Mouse (Mus musculus) forebrain, embryonic 11.5 days (tissue): Measurements from ENCODE around the gene Il12a. TPM values are rescaled to one million over a fixed set of nuclear protein-coding genes. Genes with fewer than 3 reads are reported as not detected.
A peak's percentile ranks its signal among the peaks of the same experiment; 100 is the strongest.
"Not testable (repeated sequence)": the region's sequence is repeated elsewhere in the genome, so short reads cannot be mapped to it uniquely, and the experiment has no call there.

ENCODE experiments used
- ATAC-seq: fragments of 200-750 bp; cut with Nextera tagmentation; replicated peaks from 2 replicates; pipeline ENCODE4 v1.8.0; 2017; ENCODE audit warnings: moderate TSS enrichment; ENCODE audit not compliant: low FRiP score
- DNase-seq: peaks from one replicate; pipeline ENCODE4 v3.0.0-alpha.2; 2017; ENCODE audit warnings: low spot score
- H3K27ac ChIP-seq: fragments of 300-500 bp; sonication (generic); 2 replicates; pipeline ENCODE4 v1.5.1; 2014; ENCODE audit warnings: low read depth, low read length
- H3K27me3 ChIP-seq: fragments of 300-500 bp; sonication (generic); 2 replicates; pipeline ENCODE4 v1.6.1; 2014; ENCODE audit warnings: mild to moderate bottlenecking, low read length, mixed read lengths; ENCODE audit not compliant: control insufficient read depth, insufficient read depth
- H3K36me3 ChIP-seq: fragments of 300-500 bp; sonication (generic); 2 replicates; pipeline ENCODE4 v1.6.1; 2014; ENCODE audit warnings: mild to moderate bottlenecking, low read length, moderate library complexity, mixed read lengths; ENCODE audit not compliant: control insufficient read depth, insufficient read depth
- H3K4me1 ChIP-seq: fragments of 300-500 bp; sonication (generic); replicated peaks from 2 replicates; pipeline ENCODE4 v1.6.1; 2014; ENCODE audit warnings: low read length, mixed read lengths; ENCODE audit not compliant: control insufficient read depth, insufficient read depth
- H3K4me2 ChIP-seq: fragments of 300-500 bp; sonication (generic); 2 replicates; pipeline ENCODE4 v1.6.1; 2014; ENCODE audit warnings: low read depth, mild to moderate bottlenecking, low read length, moderate library complexity, mixed read lengths; ENCODE audit not compliant: severe bottlenecking
- H3K4me3 ChIP-seq: fragments of 300-500 bp; sonication (generic); 2 replicates; pipeline ENCODE4 v1.5.1; 2014; ENCODE audit warnings: low read depth, low read length
- H3K9ac ChIP-seq: fragments of 300-500 bp; sonication (generic); 2 replicates; pipeline ENCODE4 v1.6.1; 2014; ENCODE audit warnings: low read length
- H3K9me3 ChIP-seq: fragments of 300-500 bp; sonication (generic); 2 replicates; pipeline ENCODE4 v1.6.1; 2016; ENCODE audit warnings: low read length, mixed read lengths; ENCODE audit not compliant: control insufficient read depth
- WGBS: fragments of 180-500 bp; shearing (Covaris S2); extraction: QIAGEN DNeasy Blood & Tissue Kit; methylation state at CpG from one replicate; pipeline ENCODE4 v1.1.7; 2014; 5-methylcytosine and 5-hydroxymethylcytosine counted together
- polyA plus RNA-seq: library from polyadenylated mRNA; unstranded; fragments of >200 nt; fragmentation: Nextera tagmentation; extraction: Ambion mirVana; gene quantifications from 2 replicates; pipeline ENCODE4 v1.2.1, GENCODE M21; 2014

Gene Il12a
- polyA plus RNA-seq, 1 experiment from 2014 or later: 0.31 TPM

DNA sequence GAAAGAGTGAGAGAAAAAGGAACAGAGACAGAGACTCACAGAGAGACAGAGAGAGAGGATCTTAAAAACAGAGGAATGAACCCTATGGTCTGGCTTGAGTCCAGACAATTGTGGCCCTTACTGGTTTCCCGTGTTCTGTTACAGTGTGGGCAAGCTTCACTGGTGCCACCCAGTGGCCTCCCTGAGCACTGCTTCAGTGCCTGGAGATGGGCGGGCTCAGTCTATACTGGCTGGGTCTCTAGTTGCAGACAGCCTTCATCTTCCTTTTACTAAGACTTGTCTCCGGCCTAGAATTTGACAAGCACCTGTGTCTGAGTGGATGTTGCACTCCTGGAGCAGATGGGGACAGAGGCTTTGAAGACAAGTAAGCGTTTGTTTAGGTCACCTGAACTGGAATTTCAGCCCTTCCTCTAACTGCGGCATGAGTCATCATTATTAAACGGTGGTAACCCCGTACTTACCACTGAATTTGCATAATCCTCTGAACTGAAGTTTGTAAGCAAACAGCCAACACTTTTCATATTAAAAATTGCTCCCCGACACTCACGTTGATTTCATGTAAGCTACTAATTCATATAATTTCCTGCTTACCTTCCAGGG, 18.9 kb downstream of the Il12a start:
- peak; percentile 74 for DNase-seq
- WGBS: 60% methylated on average over 9 of the region's 9 CpGs
- Histone ChIP-seq H3K4me2 (no peak overlapping the region), H3K4me3 (no peak overlapping the region), H3K27ac (no peak overlapping the region), H3K9ac (no peak overlapping the region), H3K4me1 (no peaks in the 10 kb centered on the region), H3K9me3 (no peaks in the 10 kb centered on the region), H3K36me3 (no peaks in the 10 kb centered on the region), H3K27me3 (no peaks in the 10 kb centered on the region)
- peak; percentile 52; the same call in 1 of the 2 replicates for ATAC-seq

DNA sequence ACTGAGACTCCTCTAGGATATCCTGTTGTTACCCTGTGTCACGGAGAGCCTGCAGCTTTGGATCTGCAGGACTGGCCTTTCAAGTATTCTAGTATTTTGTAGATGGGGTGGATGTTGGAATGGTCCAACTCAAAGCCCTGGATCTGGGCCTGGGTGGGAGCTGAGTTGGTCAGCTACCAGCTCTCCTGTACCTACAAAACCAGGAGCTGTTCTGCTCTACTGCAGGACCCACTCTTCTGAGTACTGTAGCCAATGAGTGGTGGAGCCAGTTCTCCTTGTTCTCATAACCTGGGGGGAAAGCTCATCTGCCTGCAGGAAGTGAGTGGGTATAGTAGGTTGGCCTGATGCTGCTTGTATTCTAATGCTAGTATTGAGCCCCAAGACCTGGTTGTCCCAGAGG, 20.0 kb downstream of the Il12a start:
- Histone ChIP-seq H3K36me3 (no peaks in the 10 kb centered on the region), H3K4me2 (no peak overlapping the region), H3K27me3 (no peaks in the 10 kb centered on the region), H3K27ac (no peak overlapping the region), H3K4me3 (no peak overlapping the region), H3K4me1 (no peaks in the 10 kb centered on the region), H3K9me3 (no peaks in the 10 kb centered on the region), H3K9ac (no peak overlapping the region)
- DNase-seq (peak; percentile 41), ATAC-seq (no peak)
- 83% methylated on average over 1 of the region's 1 CpGs for WGBS

DNA sequence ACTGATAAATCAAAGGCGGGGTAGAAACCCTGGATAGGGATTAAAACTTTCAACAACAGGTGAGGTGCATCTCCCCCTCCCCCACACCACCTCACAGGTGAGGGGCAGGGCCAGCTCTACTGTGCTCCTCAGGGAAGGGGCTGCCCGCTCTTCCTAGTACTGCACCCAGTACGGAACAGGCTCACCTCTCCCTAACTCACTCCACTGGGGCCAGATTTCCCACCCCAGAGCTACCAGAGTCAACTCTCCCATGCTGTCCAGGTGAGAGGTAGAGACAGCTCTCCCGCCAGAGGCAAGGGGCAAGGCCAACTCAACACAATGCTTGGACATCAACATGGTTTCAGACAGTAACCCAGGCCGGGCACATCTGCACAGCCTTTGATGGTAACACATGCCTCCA, 21.1 kb downstream of the Il12a start:
- Histone ChIP-seq H3K4me1 (no peaks in the 10 kb centered on the region), H3K4me2 (no peak overlapping the region), H3K36me3 (no peaks in the 10 kb centered on the region), H3K9me3 (no peaks in the 10 kb centered on the region), H3K27me3 (no peaks in the 10 kb centered on the region), H3K4me3 (no peak overlapping the region), H3K9ac (no peak overlapping the region), H3K27ac (no peak overlapping the region)
- DNase-seq (no peak), ATAC-seq (no peak)
- 85% methylated on average over 5 of the region's 5 CpGs for WGBS

DNA sequence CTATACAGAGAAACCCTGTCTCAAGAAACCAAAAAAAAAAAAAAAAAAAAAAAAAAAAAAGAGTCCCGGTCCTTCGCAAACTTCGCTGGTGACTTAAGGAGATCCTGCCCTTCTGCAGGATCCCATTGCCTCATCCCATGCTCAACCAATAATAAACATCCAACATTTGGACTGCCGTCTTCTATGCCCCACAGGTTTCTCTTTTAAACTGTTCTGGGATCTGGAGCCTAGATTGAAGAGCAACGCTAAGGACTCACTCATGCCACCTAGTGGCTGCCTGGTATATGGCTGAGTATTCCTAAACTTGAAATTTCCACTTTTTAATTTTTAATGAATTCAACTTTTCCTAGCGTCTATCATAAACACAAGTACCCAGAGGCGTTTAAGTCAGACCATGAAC, 23.1 kb downstream of the Il12a start:
- no peaks in the 10 kb centered on the region for H3K27me3 ChIP-seq
- ATAC-seq: no peak
- 14% methylated on average over 7 of the region's 7 CpGs for WGBS

DNA sequence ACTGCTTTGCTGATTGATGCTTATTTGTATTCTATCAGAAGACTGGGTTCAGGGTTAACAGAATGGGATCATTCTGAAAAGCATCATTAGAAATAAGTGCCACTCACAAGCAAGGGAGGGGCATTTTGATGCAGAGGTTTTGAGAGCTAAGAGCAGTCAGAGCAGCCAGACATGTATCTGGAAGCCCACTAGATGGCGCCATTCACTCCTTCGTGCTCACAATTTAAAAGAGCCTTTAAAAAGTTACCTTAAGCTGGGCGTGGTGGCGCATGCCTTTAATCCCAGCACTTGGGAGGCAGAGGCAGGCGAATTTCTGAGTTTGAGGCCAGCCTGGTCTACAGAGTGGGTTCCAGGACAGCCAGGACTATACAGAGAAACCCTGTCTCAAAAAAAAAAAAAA, 26.9 kb downstream of the Il12a start:
- ATAC-seq, H3K4me3 ChIP-seq, DNase-seq, H3K4me1 ChIP-seq, H3K36me3 ChIP-seq, H3K27me3 ChIP-seq, H3K4me2 ChIP-seq, H3K27ac ChIP-seq, H3K9me3 ChIP-seq, H3K9ac ChIP-seq: not testable (repeated sequence)
- WGBS: 47% methylated on average over 5 of the region's 5 CpGs

More for the DNA sequence above, 23.1 kb downstream of the Il12a start:
- Histone ChIP-seq H3K4me3 (no peak overlapping the region), H3K36me3 (no peaks in the 10 kb centered on the region), H3K27ac (no peak overlapping the region), H3K4me1 (no peaks in the 10 kb centered on the region), H3K9ac (no peak overlapping the region), H3K4me2 (no peak overlapping the region), H3K9me3 (no peaks in the 10 kb centered on the region)
- DNase-seq: peak; percentile 70

DNA sequence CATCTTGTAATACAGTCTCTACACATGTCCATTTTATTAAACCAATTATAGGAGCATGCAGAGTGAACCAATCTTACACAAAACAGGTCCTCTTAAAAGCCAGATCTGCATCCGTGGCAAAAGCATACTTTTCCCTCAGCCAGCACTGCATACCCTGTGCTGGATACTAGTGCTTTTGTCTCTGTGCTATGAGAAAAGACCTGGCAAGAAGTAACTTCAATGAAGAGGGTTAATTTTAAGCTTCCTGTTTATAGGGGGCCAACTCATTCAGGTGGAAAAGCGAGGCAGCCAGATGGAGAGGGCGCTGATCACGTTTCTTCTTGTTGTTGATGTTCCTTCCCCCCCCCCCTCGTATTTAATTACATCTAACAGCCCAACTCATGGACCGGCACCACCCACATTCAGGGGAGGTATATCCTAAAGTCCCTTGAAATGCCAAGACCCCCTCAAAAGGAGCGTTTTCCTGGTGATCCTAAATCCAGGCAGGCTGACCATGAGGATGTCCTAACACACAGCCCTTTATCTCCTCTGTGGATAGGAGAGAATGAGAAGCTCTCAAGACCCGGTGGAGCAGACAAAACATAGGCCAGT, 28.9 kb downstream of the Il12a start:
- Histone ChIP-seq H3K4me1 (no peaks in the 10 kb centered on the region), H3K27ac (no peak overlapping the region), H3K9ac (no peak overlapping the region), H3K27me3 (no peaks in the 10 kb centered on the region), H3K4me3 (no peak overlapping the region), H3K36me3 (no peaks in the 10 kb centered on the region), H3K9me3 (no peaks in the 10 kb centered on the region), H3K4me2 (no peak overlapping the region)
- DNase-seq: no peak
- no peak for ATAC-seq
- 64% methylated on average over 8 of the region's 8 CpGs for WGBS

DNA sequence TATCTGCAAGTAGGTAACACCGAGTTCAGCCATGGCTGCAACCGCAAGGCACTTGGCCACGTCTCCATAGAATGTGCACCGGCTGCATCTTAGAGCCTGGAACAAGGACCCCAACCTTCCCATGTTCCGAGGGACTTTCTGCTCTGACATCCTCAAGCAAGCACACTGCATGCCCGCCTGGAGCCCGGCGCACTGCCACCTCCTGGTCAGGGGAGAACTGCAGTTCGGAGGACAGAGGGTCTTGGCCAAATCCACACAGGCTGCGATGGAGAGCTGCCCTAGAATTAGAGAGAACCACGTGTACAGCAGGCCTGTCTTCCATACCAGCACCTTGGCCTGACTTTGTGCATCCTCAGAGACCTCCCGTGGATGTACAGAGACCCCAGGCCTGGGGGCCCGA, 29.8 kb downstream of the Il12a start:
- 40% methylated on average over 13 of the region's 13 CpGs for WGBS
- Histone ChIP-seq H3K9ac (no peak overlapping the region), H3K4me2 (no peak overlapping the region), H3K27me3 (no peaks in the 10 kb centered on the region), H3K4me1 (no peaks in the 10 kb centered on the region), H3K4me3 (no peak overlapping the region), H3K27ac (no peak overlapping the region), H3K36me3 (no peaks in the 10 kb centered on the region), H3K9me3 (no peaks in the 10 kb centered on the region)
- ATAC-seq (peak; percentile 42), DNase-seq (peak; percentile 80)

DNA sequence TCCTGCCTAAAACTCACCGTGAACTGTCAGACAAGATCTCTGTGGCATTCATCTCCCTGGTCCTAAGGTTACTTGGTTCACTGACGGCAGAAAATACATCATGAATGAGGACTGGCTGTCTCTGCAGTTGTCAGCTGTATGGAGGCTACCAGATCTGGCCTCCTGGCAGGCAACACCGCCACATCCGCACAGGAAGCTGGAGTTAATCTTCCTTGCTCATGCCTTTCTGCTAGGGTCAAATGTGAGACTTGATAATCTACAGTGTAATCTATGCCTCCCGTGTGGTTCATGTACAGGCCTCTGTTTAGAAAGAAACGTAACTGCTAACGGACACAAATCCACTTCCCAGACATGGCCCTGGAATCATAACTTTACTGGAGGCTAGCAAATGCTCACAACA, 51.5 kb downstream of the Il12a start:
- Histone ChIP-seq H3K4me1 (no peaks in the 10 kb centered on the region), H3K9me3 (no peaks in the 10 kb centered on the region), H3K27ac (no peak overlapping the region), H3K4me2 (no peak overlapping the region), H3K36me3 (no peaks in the 10 kb centered on the region), H3K9ac (no peak overlapping the region), H3K27me3 (no peaks in the 10 kb centered on the region), H3K4me3 (no peak overlapping the region)
- ATAC-seq (no peak), DNase-seq (no peak)
- 87% methylated on average over 7 of the region's 7 CpGs for WGBS
